Mouse (Mus musculus): Measurements from ENCODE around the gene Tcte2.

Gene Tcte2

GRCm38 (mm10) chr17:13745373-13745772 is 16.3 kb downstream of the Tcte2 start:
- no peak for DNase-seq (ENCODE audit: extremely low spot score)

GRCm38 (mm10) chr17:13744824-13745223 is 16.8 kb downstream of the Tcte2 start:
- DNase-seq (ENCODE audit: extremely low spot score) = no peak

DNA sequence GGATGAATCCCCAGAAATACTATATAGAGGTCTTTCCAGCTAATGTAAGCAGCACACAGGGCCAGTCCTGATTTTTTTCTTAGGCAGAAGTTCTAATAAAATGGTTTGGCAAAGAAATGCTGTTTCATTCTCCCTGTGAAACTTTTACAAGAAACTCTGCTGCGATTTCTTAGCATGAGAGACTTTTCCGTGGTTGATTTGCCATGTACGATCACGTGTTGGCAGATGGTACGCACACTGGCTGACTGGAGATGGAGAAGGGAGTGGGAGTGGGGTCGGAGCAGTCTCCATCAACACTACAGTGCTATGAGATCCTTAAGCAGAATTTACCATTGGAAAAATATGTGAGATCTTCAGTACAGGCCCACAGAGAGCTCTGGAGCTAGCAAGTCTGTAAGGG is 17.4 kb downstream of the Tcte2 start:
- no peak for DNase-seq (ENCODE audit: extremely low spot score)

DNA sequence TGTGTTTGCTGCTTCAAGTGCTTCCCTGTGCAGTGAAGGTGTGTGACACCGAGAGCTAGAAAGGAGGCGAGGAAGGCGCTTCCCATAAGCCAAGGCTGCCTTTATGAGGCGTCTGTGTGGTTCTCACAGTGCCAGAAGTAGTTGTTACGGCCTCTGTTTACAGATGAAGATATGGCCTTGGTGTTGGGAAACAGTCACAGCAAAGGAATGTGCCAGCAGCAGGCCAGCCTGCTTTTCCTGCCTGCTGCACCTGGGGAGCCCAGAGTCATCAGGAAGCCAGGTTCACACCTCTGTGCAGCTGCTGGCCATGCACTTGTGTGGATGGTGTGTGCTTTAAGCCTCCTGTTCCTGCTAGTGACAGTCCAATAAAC is 17.9 kb downstream of the Tcte2 start:
- no peak for DNase-seq (ENCODE audit: extremely low spot score)

GRCm38 (mm10) chr17:13742941-13743708 is 18.5 kb downstream of the Tcte2 start:
- no peak for DNase-seq (ENCODE audit: extremely low spot score)

GRCm38 (mm10) chr17:13742334-13742733 is 19.3 kb downstream of the Tcte2 start:
- DNase-seq (ENCODE audit: extremely low spot score) = no peak

GRCm38 (mm10) chr17:13741611-13742010 is 20.0 kb downstream of the Tcte2 start:
- no peak for DNase-seq (ENCODE audit: extremely low spot score)

- no peak for DNase-seq (ENCODE audit: extremely low spot score)
Measured at GRCm38 (mm10) chr17:13740796-13741195, 20.8 kb downstream of the Tcte2 start.

- DNase-seq (ENCODE audit: extremely low spot score) = no peak
Measured at GRCm38 (mm10) chr17:13739981-13740380, 21.6 kb downstream of the Tcte2 start.

- DNase-seq (ENCODE audit: extremely low spot score) = no peak
Measured at GRCm38 (mm10) chr17:13738916-13739315, 22.7 kb downstream of the Tcte2 start.

DNA sequence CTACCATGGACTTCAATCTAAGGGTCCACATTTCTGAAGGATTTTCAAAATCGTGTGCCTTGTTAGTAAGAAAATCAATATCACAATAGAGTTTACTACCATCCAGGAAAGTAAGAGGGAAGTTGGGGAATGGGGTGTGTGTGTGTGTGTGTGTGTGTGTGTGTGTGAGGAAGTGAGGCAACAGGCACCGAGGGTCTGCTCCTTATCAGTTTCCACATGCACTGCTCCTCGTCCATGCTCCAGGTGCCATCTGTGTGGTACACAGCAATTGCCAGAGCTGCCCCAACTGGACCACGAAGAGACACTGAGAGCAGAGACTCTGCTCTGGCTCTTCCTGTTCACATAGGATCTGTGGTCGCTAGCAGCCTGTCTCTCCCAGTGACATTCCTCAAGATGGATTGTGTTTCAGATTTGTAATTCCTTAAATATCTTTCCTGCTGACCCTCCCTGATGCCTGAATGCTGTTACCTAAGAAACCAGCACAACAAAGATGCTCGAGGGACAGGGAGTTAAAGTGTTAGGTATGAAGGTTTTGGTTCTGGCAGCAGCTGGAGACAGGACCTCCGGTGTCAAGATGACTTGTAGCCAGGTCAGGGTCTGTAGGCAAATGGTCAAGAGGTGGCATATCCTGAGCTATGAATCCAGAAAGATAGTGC is 23.4 kb downstream of the Tcte2 start:
- DNase-seq (ENCODE audit: extremely low spot score) = no peak

DNA sequence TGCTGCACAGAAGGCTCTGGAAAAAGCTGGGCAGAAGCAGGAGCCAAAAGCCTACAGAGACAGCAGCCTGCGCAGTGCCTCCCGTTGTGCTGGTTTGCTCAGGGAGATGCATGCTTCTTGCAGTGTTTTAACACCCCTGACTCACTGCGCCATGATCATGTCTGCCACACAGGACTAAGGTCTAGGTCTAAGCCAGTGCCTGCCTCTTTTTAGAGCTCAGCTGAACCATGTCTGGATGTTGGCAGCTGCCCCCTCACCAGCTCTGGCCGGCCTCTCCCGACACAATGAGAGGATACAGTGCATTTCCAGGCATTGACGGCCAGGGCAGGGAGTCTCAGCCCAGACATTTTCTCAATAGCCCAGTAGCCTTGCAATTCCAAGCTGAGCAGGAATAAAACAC is 24.3 kb downstream of the Tcte2 start:
- no peak for DNase-seq (ENCODE audit: extremely low spot score)

DNA sequence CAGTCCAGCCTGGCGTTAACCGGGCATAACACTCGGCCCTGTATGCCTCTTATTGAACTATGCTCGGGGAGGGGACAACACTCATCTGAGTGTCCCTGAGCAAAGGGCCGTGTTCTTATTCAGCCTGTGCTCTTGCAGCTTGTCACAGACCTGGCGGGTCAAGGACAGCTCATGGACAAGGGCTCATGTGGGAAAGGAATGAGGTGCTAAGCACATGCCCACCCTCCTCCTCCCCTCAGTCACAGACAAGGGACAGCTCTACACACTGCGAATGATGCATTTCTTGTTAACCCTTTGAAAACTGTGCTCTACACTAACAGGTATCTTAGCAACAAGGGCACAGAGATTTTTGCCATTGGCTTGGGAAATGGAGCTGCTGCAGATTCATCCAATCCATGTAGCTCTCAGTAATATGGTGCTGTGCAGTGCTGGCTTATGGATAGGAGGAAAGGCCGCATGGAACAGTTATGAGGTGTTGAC is 25.8 kb downstream of the Tcte2 start:
- DNase-seq (ENCODE audit: extremely low spot score) = no peak

DNA sequence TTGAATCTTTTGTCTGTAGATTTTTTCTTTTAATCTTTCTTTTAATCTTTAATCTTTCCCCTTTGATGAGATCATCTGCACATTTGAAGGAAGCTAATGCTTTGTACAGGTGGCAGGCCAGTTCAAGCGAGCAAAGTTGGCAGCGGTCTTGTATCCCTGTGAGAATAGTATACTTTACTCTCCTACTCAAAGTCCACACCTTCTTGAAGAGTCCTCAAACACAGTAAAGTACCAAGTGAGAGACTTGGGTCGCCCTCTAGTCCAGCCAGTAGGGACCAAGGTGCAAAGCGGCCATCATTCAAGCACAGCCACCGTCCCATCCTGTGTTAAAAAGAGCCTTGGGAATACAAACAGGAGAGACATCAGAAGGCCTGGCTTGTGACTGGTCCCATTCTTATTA is 26.6 kb downstream of the Tcte2 start:
- no peak for DNase-seq (ENCODE audit: extremely low spot score)

DNA sequence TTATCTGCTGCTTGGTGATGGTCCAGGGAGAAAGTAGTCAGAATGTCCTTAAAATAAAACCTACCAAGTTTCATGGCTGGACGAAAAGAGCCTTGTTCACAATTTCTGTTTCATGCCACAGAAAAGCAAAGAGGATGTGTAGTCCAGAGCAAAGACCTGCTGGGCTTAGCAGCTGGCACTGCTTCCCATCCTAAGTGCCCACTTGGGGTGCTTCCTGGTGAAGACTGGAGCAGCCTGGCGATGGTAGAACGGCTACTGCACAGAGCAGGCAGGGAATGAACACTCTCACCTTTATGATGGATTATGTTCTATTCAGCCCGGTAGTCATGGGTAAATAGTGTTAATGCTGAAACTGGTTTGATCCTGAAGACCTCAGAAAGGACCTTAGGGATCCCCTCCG is 27.7 kb downstream of the Tcte2 start:
- no peak for DNase-seq (ENCODE audit: extremely low spot score)

- no peak for DNase-seq (ENCODE audit: extremely low spot score)
Measured at GRCm38 (mm10) chr17:13732685-13733084, 28.9 kb downstream of the Tcte2 start.

DNA sequence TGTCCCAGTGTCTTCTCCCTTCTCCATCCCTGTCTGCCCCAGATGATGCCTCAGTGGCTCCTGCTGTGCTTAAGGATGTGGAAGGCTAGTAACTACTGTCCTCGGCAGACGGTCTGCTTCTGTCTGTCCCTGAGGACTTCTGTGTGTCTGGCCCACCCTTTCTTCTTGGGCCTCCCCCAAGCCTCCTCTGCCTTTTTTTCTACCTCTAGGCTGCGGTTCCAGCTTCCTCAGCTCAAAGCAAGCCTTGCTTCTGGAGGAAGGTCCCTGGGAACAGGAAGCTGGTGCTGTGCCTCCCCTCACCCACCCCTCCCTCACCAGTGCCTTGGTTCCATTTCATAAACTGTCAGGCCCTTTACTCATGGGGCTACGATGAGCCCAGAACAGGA is 29.9 kb downstream of the Tcte2 start:
- no peak for DNase-seq (ENCODE audit: extremely low spot score)

- DNase-seq (ENCODE audit: extremely low spot score) = no peak
Measured at GRCm38 (mm10) chr17:13730980-13731726, 30.5 kb downstream of the Tcte2 start.

DNA sequence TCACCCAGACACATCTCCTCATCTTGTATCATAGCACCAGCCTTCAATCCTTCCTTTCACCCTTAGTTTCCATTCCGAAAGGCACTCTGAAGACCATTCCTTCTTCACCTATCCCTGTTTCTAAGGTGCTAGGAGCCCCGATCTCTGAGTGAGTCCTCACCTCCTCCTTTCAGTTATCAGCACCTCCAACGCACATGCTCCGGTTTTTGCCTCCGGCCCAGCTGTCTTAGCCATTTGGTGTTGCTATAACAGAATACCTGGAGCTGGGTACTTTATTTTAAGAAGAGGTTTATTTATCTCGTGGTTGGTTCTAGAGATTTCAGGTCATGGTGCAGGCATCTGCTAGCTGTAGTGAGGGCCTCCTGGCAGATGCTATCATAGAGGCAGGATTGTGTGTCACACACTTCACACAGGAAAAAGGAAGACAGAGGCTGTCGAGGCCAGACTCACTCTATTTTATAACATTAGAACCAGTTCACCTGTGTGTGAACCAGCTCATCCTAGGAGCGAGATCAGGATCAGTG is 34.7 kb downstream of the Tcte2 start:
- DNase-seq (ENCODE audit: extremely low spot score) = no peak

- no peak for DNase-seq (ENCODE audit: extremely low spot score)
Measured at GRCm38 (mm10) chr17:13725004-13725550, 36.5 kb downstream of the Tcte2 start.

- DNase-seq (ENCODE audit: extremely low spot score) = no peak
Measured at GRCm38 (mm10) chr17:13722434-13722833, 39.2 kb downstream of the Tcte2 start.

DNA sequence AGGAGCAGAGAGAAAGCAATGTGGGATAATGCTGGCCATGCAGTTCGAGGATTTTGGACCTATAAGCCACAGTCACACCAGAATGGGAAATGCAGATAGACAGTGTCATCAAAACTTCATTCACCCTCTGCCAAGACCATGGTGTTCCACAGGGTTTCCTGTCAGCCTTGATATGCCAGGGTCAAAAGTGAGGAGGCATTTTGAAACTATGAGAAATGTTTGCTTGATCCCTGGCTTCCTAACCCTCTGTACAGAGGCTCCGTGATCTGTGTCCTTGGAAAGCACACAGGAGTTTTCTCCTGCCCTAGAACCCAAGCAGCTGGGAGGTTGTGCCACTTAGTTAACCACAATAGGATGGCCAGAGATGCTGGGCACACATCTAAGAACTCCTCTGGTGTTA is 40.3 kb downstream of the Tcte2 start:
- no peak for DNase-seq (ENCODE audit: extremely low spot score)
